Mouse (Mus musculus): ENCODE results near the gene Slc35f1. TPM values are rescaled to one million over a fixed set of nuclear protein-coding genes. Genes with fewer than 3 reads are reported as not detected.
A peak's percentile ranks its signal among the peaks of the same experiment; 100 is the strongest.

The Slc35f1 gene
- polyA plus RNA-seq, 1 experiment from 2014 or later: 35.6 TPM

GRCm38 (mm10) chr10:52819661-52820060 is 129.3 kb downstream of the Slc35f1 start:
- H3K27ac ChIP-seq (replicated peaks; ENCODE audit: low read depth, low read length): no peak overlapping the region
- WGBS: 98% methylated on average over 1 of the region's 1 CpGs
- DNase-seq: no peak
- H3K4me2 ChIP-seq (ENCODE audit: low read length): no peak overlapping the region
- no peak overlapping the region for H3K9ac ChIP-seq (replicated peaks; ENCODE audit: low read length)
- no peaks in the 10 kb centered on the region for H3K36me3 ChIP-seq (ENCODE audit: control insufficient read depth, insufficient read depth, low read length)
- no peak overlapping the region for H3K4me3 ChIP-seq (replicated peaks; ENCODE audit: low read depth, low read length)
- H3K4me1 ChIP-seq (ENCODE audit: control insufficient read depth, insufficient read depth, low read length): no peaks in the 10 kb centered on the region
- no peaks in the 10 kb centered on the region for H3K27me3 ChIP-seq (ENCODE audit: control insufficient read depth, insufficient read depth, low read length)
- ATAC-seq (ENCODE audit: low FRiP score, low TSS enrichment): no peak
- no peaks in the 10 kb centered on the region for H3K9me3 ChIP-seq (ENCODE audit: control insufficient read depth, low read length)

DNA sequence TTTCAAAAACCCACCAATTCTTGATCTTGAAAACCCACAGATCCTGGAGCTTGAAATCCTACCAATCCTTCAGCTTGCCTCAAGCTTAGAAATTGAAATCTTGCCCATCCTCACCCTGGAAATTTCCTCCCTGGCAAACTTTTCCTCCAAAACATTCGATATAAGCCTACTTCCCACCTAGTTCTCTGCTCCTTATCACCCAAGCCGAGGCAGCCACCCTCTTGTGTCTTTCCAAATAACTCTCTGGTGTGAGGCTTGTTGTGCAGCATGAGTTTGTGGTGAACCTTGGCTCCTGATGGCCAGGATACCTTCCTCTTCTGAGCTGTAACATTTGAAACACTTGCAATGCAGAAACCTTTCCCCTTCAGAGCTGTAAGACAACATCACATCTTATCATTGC is 132.6 kb downstream of the Slc35f1 start:
- Histone ChIP-seq H3K27me3 (ENCODE audit: control insufficient read depth, insufficient read depth, low read length) (no peaks in the 10 kb centered on the region), H3K4me2 (ENCODE audit: low read length) (no peak overlapping the region), H3K4me1 (ENCODE audit: control insufficient read depth, insufficient read depth, low read length) (no peaks in the 10 kb centered on the region), H3K4me3 (replicated peaks; ENCODE audit: low read depth, low read length) (no peak overlapping the region), H3K36me3 (ENCODE audit: control insufficient read depth, insufficient read depth, low read length) (no peaks in the 10 kb centered on the region), H3K9me3 (ENCODE audit: control insufficient read depth, low read length) (no peaks in the 10 kb centered on the region), H3K27ac (replicated peaks; ENCODE audit: low read depth, low read length) (no peak overlapping the region), H3K9ac (replicated peaks; ENCODE audit: low read length) (no peak overlapping the region)
- 95% methylated on average over 2 of the region's 2 CpGs for WGBS
- DNase-seq: no peak
- ATAC-seq (ENCODE audit: low FRiP score, low TSS enrichment): no peak

DNA sequence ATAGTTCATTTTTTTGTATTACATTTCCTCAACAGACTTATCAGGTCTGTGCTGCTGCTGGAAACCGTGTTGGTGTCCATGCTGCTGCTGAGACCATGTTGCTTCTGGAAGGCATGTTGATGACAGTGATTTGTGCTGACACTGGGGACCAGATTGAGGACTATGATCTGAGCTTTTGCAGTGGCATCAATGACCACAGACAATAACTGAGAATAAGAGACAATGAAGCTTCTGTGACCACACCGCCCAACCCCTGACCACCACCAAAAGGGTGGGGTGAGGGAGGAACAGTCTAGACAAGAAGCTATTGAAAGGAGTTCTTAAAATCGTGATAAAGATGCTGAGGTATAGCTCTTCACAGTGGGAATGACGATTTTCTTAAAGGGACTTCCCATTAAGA is 135.4 kb downstream of the Slc35f1 start:
- H3K4me3 ChIP-seq (replicated peaks; ENCODE audit: low read depth, low read length): no peak overlapping the region
- no peaks in the 10 kb centered on the region for H3K9me3 ChIP-seq (ENCODE audit: control insufficient read depth, low read length)
- no peak overlapping the region for H3K9ac ChIP-seq (replicated peaks; ENCODE audit: low read length)
- no peak overlapping the region for H3K4me2 ChIP-seq (ENCODE audit: low read length)
- ATAC-seq (ENCODE audit: low FRiP score, low TSS enrichment): no peak
- 95% methylated on average over 4 of the region's 4 CpGs for WGBS
- no peak overlapping the region for H3K27ac ChIP-seq (replicated peaks; ENCODE audit: low read depth, low read length)
- no peak for DNase-seq
- no peaks in the 10 kb centered on the region for H3K36me3 ChIP-seq (ENCODE audit: control insufficient read depth, insufficient read depth, low read length)
- no peaks in the 10 kb centered on the region for H3K27me3 ChIP-seq (ENCODE audit: control insufficient read depth, insufficient read depth, low read length)
- no peaks in the 10 kb centered on the region for H3K4me1 ChIP-seq (ENCODE audit: control insufficient read depth, insufficient read depth, low read length)

DNA sequence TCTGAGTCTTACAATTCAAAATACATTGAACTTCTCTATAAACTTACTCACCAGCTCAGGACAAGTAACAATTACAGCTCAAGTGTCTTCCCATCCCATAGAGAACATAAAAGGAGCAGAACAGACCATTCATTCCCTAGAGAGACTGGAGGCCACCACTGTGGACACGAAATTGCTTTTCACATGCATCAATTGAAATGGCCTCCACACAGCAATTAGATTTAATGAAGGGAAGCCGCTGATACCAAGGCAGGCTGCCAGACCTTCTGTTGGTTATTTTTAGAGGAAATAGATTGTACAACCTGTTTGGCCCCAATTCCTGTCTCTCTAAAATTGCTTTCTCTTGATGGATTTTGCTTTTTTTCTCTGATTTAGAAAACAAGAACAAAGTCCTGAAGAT is 150.5 kb downstream of the Slc35f1 start:
- DNase-seq (peak; percentile 4), ATAC-seq (ENCODE audit: low FRiP score, low TSS enrichment) (no peak)
- Histone ChIP-seq H3K9ac (replicated peaks; ENCODE audit: low read length) (no peak overlapping the region), H3K4me1 (ENCODE audit: control insufficient read depth, insufficient read depth, low read length) (peaks cover 2% of the 10 kb centered on the region; the same call in 1 of the 2 replicates), H3K27me3 (ENCODE audit: control insufficient read depth, insufficient read depth, low read length) (no peaks in the 10 kb centered on the region), H3K4me3 (replicated peaks; ENCODE audit: low read depth, low read length) (no peak overlapping the region), H3K36me3 (ENCODE audit: control insufficient read depth, insufficient read depth, low read length) (no peaks in the 10 kb centered on the region), H3K27ac (replicated peaks; ENCODE audit: low read depth, low read length) (no peak overlapping the region), H3K9me3 (ENCODE audit: control insufficient read depth, low read length) (no peaks in the 10 kb centered on the region), H3K4me2 (ENCODE audit: low read length) (no peak overlapping the region)
- WGBS: 69% methylated on average over 2 of the region's 2 CpGs

DNA sequence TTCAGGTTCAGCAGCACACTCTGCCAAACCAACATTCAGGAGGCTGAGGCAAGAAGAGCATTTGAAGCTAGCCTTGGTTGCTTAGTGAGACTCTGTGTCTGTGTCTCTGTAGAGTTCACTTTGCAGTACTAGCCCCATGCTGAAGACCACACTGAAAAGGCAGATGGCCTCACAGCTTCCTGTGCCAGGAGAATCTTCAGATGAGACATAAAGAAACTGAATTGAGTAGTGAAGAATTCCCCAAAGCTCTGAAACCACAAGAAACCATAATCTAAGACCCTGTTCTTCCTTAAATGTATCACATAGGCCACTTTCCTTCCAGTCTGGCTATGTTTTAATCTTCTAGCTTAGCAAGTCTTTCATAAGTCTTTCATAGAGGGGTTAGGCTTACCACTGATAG is 161.7 kb downstream of the Slc35f1 start:
- Histone ChIP-seq H3K4me3 (replicated peaks; ENCODE audit: low read depth, low read length) (no peak overlapping the region), H3K9ac (replicated peaks; ENCODE audit: low read length) (no peak overlapping the region), H3K27ac (replicated peaks; ENCODE audit: low read depth, low read length) (no peak overlapping the region), H3K36me3 (ENCODE audit: control insufficient read depth, insufficient read depth, low read length) (no peaks in the 10 kb centered on the region), H3K4me1 (ENCODE audit: control insufficient read depth, insufficient read depth, low read length) (no peaks in the 10 kb centered on the region), H3K9me3 (ENCODE audit: control insufficient read depth, low read length) (no peaks in the 10 kb centered on the region), H3K4me2 (ENCODE audit: low read length) (no peak overlapping the region), H3K27me3 (ENCODE audit: control insufficient read depth, insufficient read depth, low read length) (no peaks in the 10 kb centered on the region)
- ATAC-seq (ENCODE audit: low FRiP score, low TSS enrichment) (no peak), DNase-seq (no peak)

GRCm38 (mm10) chr10:52860851-52861250 is 170.5 kb downstream of the Slc35f1 start:
- no peaks in the 10 kb centered on the region for H3K4me1 ChIP-seq (ENCODE audit: control insufficient read depth, insufficient read depth, low read length)
- H3K4me2 ChIP-seq (ENCODE audit: low read length): no peak overlapping the region
- H3K9me3 ChIP-seq (ENCODE audit: control insufficient read depth, low read length): no peaks in the 10 kb centered on the region
- no peaks in the 10 kb centered on the region for H3K36me3 ChIP-seq (ENCODE audit: control insufficient read depth, insufficient read depth, low read length)
- no peak overlapping the region for H3K9ac ChIP-seq (replicated peaks; ENCODE audit: low read length)
- no peak overlapping the region for H3K4me3 ChIP-seq (replicated peaks; ENCODE audit: low read depth, low read length)
- 76% methylated on average over 2 of the region's 2 CpGs for WGBS
- no peaks in the 10 kb centered on the region for H3K27me3 ChIP-seq (ENCODE audit: control insufficient read depth, insufficient read depth, low read length)
- no peak for DNase-seq
- no peak for ATAC-seq (ENCODE audit: low FRiP score, low TSS enrichment)
- H3K27ac ChIP-seq (replicated peaks; ENCODE audit: low read depth, low read length): no peak overlapping the region

DNA sequence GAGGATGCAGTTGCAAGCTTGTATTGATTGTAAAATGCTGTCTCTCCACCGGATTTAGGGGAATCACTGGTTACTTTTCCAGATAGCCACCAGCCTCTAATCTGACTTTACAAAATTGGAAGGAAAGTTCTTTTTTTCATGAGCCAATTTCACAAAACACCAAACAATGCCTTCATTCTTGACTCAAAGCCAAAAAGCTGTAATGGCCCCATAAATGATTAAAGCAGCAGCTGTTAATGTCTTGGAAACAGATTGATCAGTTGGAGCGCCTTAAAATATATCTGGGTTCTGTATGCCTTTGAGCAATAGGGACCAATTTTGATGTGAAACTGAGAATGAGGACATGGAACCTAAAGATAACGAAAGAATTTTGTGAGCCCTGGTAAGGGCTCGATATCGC is 174.6 kb downstream of the Slc35f1 start:
- Histone ChIP-seq H3K9ac (replicated peaks; ENCODE audit: low read length) (no peak overlapping the region), H3K9me3 (ENCODE audit: control insufficient read depth, low read length) (no peaks in the 10 kb centered on the region), H3K36me3 (ENCODE audit: control insufficient read depth, insufficient read depth, low read length) (no peaks in the 10 kb centered on the region), H3K4me1 (ENCODE audit: control insufficient read depth, insufficient read depth, low read length) (no peaks in the 10 kb centered on the region), H3K4me3 (replicated peaks; ENCODE audit: low read depth, low read length) (no peak overlapping the region), H3K4me2 (ENCODE audit: low read length) (no peak overlapping the region), H3K27me3 (ENCODE audit: control insufficient read depth, insufficient read depth, low read length) (no peaks in the 10 kb centered on the region), H3K27ac (replicated peaks; ENCODE audit: low read depth, low read length) (no peak overlapping the region)
- DNase-seq: peak; percentile 35
- WGBS: 87% methylated on average over 5 of the region's 5 CpGs
- ATAC-seq (ENCODE audit: low FRiP score, low TSS enrichment): no peak

GRCm38 (mm10) chr10:52871110-52871509 is 180.8 kb downstream of the Slc35f1 start:
- ATAC-seq (ENCODE audit: low FRiP score, low TSS enrichment): no peak
- no peak overlapping the region for H3K9ac ChIP-seq (replicated peaks; ENCODE audit: low read length)
- no peaks in the 10 kb centered on the region for H3K27me3 ChIP-seq (ENCODE audit: control insufficient read depth, insufficient read depth, low read length)
- H3K36me3 ChIP-seq (ENCODE audit: control insufficient read depth, insufficient read depth, low read length): no peaks in the 10 kb centered on the region
- no peak overlapping the region for H3K4me3 ChIP-seq (replicated peaks; ENCODE audit: low read depth, low read length)
- no peak overlapping the region for H3K4me2 ChIP-seq (ENCODE audit: low read length)
- no peaks in the 10 kb centered on the region for H3K4me1 ChIP-seq (ENCODE audit: control insufficient read depth, insufficient read depth, low read length)
- H3K27ac ChIP-seq (replicated peaks; ENCODE audit: low read depth, low read length): no peak overlapping the region
- DNase-seq: no peak
- no peaks in the 10 kb centered on the region for H3K9me3 ChIP-seq (ENCODE audit: control insufficient read depth, low read length)

- no peak overlapping the region for H3K4me2 ChIP-seq (ENCODE audit: low read length)
- H3K9ac ChIP-seq (replicated peaks; ENCODE audit: low read length): no peak overlapping the region
- ATAC-seq (ENCODE audit: low FRiP score, low TSS enrichment): no peak
- 77% methylated on average over 9 of the region's 9 CpGs for WGBS
- peaks cover 9% of the 10 kb centered on the region; the same call in 1 of the 2 replicates for H3K4me1 ChIP-seq (ENCODE audit: control insufficient read depth, insufficient read depth, low read length)
- no peak overlapping the region for H3K4me3 ChIP-seq (replicated peaks; ENCODE audit: low read depth, low read length)
- no peak for DNase-seq
- H3K9me3 ChIP-seq (ENCODE audit: control insufficient read depth, low read length): no peaks in the 10 kb centered on the region
- no peaks in the 10 kb centered on the region for H3K27me3 ChIP-seq (ENCODE audit: control insufficient read depth, insufficient read depth, low read length)
- H3K27ac ChIP-seq (replicated peaks; ENCODE audit: low read depth, low read length): no peak overlapping the region
- H3K36me3 ChIP-seq (ENCODE audit: control insufficient read depth, insufficient read depth, low read length): no peaks in the 10 kb centered on the region
These were observed 183.8 kb downstream of the Slc35f1 start for GRCm38 (mm10) chr10:52874133-52874532.

All from midbrain, embryonic 14.5 days (tissue).